Mouse (Mus musculus) Muller cell, postnatal 12 days (primary cell): ENCODE data around the gene Ttll6.

Source experiments
- DNase-seq: peaks from one replicate; pipeline ENCODE4 v3.0.0-alpha.2; 2015; ENCODE audit errors: inconsistent ontology term

Gene Ttll6

DNA sequence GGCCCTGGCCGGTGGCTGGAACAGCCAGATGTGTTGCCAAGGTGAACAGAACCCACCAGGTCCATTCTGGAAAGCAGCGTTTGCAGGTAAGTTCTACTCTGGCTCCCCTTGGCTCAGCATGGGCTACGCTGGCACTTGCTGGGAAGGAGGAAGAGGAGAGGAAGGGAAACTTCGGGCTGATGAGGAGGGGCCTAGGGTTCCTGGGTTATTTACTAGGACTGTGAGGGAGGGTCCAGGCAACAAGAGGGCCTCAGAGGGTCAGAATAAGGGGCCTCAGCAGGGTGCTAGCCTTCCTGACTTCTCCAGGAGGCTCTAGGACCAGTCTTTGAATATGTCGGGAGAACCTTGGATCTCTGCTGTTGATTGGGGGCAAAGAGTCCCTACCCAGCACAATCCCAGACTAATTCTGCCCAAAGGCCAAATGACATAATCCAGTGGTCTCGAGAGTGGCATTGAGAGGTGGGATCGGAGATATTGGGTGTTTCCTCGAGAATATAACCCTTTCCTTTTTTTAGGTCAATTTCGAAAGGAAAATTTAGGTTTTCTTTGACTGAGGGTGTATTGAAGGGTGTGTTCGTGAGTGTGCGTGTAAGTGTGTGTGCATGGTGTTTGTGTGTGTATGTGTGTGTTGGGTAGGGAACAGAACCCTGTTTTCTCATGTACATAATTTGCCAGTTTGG is 61.5 kb downstream of the Ttll6 start:
- no peak for DNase-seq

DNA sequence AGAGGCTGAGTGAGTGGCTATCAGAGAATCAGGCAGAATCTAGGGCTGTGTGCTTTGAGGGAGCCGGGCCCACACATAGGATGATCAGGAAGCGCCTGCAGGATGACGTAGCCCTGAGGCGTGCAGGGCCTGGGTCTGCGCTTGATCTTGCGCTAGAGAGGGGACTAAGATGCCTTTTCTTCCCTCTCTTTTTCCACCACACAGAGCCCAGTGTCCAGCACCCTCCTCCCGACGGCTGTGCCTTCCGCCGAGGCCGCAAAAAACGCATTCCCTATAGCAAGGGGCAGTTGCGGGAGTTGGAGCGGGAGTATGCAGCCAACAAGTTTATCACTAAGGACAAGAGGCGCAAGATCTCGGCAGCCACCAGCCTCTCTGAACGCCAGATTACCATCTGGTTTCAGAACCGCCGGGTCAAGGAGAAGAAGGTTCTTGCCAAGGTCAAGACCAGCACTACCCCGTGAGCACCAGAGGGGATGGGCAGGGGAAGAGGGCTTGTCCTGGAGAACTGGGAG is 62.2 kb downstream of the Ttll6 start:
- no peak for DNase-seq

DNA sequence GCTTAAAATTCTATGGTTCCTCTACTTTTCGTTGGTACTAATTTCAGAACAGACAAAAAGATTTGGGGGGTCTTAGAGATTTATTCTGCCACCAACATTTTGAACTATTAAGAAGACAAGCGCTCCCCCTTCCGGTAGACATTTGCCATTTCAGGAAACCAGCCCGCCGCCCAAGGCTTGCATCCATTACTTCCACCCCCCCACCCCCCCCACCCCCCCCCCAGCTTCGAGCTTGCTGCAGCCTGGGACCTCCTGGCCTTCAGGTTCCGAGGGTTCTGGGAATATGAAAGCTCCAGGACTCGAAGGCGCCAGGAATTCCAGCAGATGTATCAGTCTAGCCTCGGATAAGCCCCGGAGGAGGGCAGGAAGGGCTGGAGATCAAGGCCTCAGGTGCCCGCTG is 65.1 kb downstream of the Ttll6 start:
- no peak for DNase-seq

- DNase-seq, result no peak
Measured at GRCm38 (mm10) chr11:96199181-96200086, 65.8 kb downstream of the Ttll6 start.

- no peak for DNase-seq
Measured at GRCm38 (mm10) chr11:96200183-96200655, 66.6 kb downstream of the Ttll6 start.

- DNase-seq, result no peak
Measured at GRCm38 (mm10) chr11:96201741-96202140, 68.2 kb downstream of the Ttll6 start.

GRCm38 (mm10) chr11:96202401-96203081 is 69.0 kb downstream of the Ttll6 start:
- no peak for DNase-seq

DNA sequence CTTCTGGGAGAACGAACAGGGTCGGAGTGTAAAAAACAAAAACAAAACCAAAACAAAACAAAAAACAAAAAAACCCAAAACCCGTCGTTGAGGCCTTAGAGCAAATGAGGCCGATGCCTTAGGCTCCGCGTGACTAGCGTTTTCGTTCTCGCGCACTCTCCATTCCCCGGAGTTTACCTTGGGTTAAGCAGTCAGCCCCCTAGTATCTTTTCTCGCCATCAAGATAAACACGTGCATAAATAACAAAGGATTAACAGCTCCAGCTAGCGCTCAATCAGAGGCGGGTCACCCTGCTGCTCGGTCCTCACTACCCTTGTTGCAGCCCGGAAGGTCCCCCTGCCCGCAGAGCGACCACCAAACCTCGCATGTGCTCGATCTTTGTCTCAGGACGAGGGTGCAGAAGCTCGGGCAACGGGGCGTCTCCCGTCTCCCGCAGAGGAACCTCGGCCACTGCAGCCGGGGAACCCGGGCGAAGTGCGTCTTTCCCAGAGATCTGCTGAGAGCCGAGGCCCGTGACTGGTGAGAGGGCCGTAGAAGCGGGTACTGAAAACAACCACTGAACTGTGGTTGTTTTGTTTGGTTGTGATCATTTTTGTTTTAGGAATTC is 69.7 kb downstream of the Ttll6 start:
- DNase-seq, result no peak

DNA sequence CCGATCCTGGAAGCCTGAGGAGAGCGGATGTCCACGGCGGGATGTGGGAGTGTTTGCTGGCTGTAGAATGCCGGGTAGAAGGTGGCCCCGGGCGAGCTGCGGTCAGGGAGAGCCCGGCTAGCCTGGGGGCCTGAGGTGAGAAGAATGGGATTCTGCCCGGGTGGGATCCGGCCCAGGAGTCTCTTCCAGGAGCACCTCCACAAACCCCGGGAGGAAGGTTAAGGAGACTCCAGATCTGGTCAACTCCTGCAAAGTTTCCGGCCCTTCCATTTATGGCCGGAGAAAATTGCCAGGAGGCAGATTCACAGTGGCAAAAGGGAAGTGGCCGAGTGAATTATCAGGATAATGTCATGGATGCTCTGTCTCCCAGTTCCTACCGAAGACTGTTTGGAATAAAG is 70.2 kb downstream of the Ttll6 start:
- no peak for DNase-seq

DNA sequence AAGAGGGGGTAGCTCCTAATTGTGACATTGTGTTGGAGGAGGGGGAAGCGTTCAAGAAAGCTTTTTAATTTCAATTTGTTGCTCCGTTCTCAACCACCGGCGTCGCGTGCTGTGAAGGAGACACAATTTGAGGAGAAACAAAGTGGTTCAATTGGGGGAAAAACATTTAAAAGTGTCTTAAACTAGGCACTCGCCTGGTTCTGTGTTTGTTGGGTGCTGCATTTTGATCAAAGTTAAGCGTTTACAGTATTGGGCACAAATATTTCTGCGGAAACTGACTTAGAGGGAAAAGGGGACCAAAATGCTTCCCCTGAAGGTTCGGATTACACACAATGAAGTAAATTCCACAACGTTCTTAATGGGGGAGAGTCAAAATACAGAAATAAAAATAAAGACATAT is 70.8 kb downstream of the Ttll6 start:
- no peak for DNase-seq

DNA sequence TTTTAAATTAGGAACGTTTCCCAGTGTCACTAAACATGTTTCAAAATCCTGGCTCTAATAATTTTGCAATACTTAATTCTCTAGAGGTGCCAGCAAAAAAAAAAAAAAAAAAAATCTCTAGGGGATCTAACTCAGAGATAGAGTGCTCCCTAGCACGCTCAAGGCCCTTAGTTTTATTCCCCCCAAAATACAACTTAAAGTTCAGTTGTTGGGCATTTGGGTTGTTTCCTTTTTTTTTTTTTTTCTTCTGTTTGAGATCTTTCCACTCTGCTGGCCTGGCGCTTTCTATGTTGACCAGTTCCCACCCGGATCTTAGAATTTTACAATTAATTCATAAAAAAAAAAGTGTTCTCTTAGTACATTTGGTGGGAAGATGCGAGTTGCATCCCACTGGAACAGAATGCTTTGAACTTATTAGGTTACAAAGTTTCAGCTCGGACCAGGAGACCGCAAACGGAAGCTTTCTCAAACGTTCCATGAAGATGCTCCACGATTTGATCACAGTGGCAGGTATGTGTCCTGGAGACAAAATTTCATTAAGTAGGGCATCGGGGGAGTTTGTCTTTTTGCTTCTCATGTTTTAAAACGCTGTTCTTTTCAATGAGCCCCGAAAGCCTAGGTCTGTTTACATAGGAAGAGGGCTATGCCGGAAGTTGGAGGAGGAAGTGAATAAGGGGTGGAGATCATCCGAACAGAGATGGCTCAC is 72.0 kb downstream of the Ttll6 start:
- no peak for DNase-seq
